Mouse (Mus musculus) cortical plate, adult 2 months (tissue): ENCODE measurements at regions not wholly inside any gene's neighbourhood (a gene's known extent, or its start where the extent isn't known, plus 50 kb on each side); places are given as distances from the start of the nearest gene placed in this dataset.

Source experiments
- CTCF ChIP-seq: fragments of 200-500 bp; IDR thresholded peaks from 2 replicates; pipeline ENCODE4 v1.5.1; 2011; ENCODE audit warnings: mild to moderate bottlenecking, control low read depth, low read length; ENCODE audit not compliant: insufficient read depth; ENCODE audit errors: extremely low read depth
- POLR2A ChIP-seq: fragments of 200-500 bp; IDR thresholded peaks from 2 replicates; pipeline ENCODE4 v1.6.1; 2011; ENCODE audit warnings: mild to moderate bottlenecking, low read length, control low read depth; ENCODE audit not compliant: insufficient read depth; ENCODE audit errors: extremely low read depth

GRCm38 (mm10) chr12:15244966-15245365 lies 571.8 kb downstream of the Trib2 start:
- TF ChIP-seq POLR2A: no peak
- no peak for TF ChIP-seq CTCF
